Mouse (Mus musculus) forebrain, embryonic 11.5 days (tissue): Measurements from ENCODE around the gene Cipc. TPM values are rescaled to one million over a fixed set of nuclear protein-coding genes. Genes with fewer than 3 reads are reported as not detected.

Experiments
- ATAC-seq: fragments of 200-750 bp; cut with Nextera tagmentation; replicated peaks from 2 replicates; pipeline ENCODE4 v1.8.0; 2017; ENCODE audit warnings: moderate TSS enrichment; ENCODE audit not compliant: low FRiP score
- DNase-seq: peaks from one replicate; pipeline ENCODE4 v3.0.0-alpha.2; 2017; ENCODE audit warnings: low spot score
- H3K27ac ChIP-seq: fragments of 300-500 bp; sonication (generic); 2 replicates; pipeline ENCODE4 v1.5.1; 2014; ENCODE audit warnings: low read depth, low read length
- H3K27me3 ChIP-seq: fragments of 300-500 bp; sonication (generic); 2 replicates; pipeline ENCODE4 v1.6.1; 2014; ENCODE audit warnings: mild to moderate bottlenecking, low read length, mixed read lengths; ENCODE audit not compliant: control insufficient read depth, insufficient read depth
- H3K36me3 ChIP-seq: fragments of 300-500 bp; sonication (generic); 2 replicates; pipeline ENCODE4 v1.6.1; 2014; ENCODE audit warnings: mild to moderate bottlenecking, low read length, moderate library complexity, mixed read lengths; ENCODE audit not compliant: control insufficient read depth, insufficient read depth
- H3K4me1 ChIP-seq: fragments of 300-500 bp; sonication (generic); replicated peaks from 2 replicates; pipeline ENCODE4 v1.6.1; 2014; ENCODE audit warnings: low read length, mixed read lengths; ENCODE audit not compliant: control insufficient read depth, insufficient read depth
- H3K4me2 ChIP-seq: fragments of 300-500 bp; sonication (generic); 2 replicates; pipeline ENCODE4 v1.6.1; 2014; ENCODE audit warnings: low read depth, mild to moderate bottlenecking, low read length, moderate library complexity, mixed read lengths; ENCODE audit not compliant: severe bottlenecking
- H3K4me3 ChIP-seq: fragments of 300-500 bp; sonication (generic); 2 replicates; pipeline ENCODE4 v1.5.1; 2014; ENCODE audit warnings: low read depth, low read length
- H3K9ac ChIP-seq: fragments of 300-500 bp; sonication (generic); 2 replicates; pipeline ENCODE4 v1.6.1; 2014; ENCODE audit warnings: low read length
- H3K9me3 ChIP-seq: fragments of 300-500 bp; sonication (generic); 2 replicates; pipeline ENCODE4 v1.6.1; 2016; ENCODE audit warnings: low read length, mixed read lengths; ENCODE audit not compliant: control insufficient read depth
- WGBS: fragments of 180-500 bp; shearing (Covaris S2); extraction: QIAGEN DNeasy Blood & Tissue Kit; methylation state at CpG from one replicate; pipeline ENCODE4 v1.1.7; 2014; 5-methylcytosine and 5-hydroxymethylcytosine counted together
- polyA plus RNA-seq: library from polyadenylated mRNA; unstranded; fragments of >200 nt; fragmentation: Nextera tagmentation; extraction: Ambion mirVana; gene quantifications from 2 replicates; pipeline ENCODE4 v1.2.1, GENCODE M21; 2014

The Cipc gene
- polyA plus RNA-seq, 1 experiment from 2014 or later: 48.7 TPM

- no peak overlapping the region for H3K9ac ChIP-seq
- 84% methylated on average over 11 of the region's 11 CpGs for WGBS
- no peak for DNase-seq
These were observed 14.9 kb downstream of the Cipc start for GRCm38 (mm10) chr12:86961589-86962344.

DNA sequence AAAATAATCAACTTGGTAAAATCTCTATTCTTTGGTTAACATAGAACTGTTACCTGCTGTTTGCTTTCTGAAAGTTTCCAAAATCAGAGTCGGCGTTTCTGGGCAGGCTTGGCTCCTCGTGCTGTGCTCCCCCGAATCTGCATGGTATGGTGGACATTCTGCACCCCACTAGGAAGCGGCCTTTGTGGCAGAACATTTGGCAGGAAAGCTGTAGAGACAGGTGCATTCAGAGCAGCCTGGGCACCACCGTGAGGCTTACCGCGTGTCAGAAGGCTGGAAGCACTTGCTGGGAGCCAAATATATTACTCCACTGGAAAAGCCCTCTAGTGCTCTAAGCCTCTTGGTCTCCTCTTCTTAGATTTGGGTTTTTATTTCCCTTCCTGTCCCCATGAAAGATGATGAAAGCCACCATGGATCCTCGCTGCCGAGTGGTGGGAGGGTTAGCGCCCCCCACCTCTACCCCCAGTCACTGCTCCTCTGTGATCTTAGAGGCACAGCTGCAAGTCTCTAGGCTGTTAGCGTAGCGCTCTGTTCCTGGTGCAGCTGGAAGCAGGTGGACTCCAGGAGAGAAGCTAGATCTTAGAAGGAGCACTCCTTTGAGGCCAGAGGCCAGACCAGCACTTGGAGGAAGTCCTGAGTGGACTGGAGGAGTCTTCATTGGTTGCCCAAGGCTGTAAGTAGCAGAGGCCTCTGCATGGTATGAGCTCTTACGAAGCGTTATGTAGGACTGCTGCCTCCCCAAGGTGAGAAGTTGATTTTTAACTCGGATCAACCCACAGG lies 17.6 kb downstream of the Cipc start:
- ATAC-seq: no peak
- Histone ChIP-seq H3K27ac (no peak overlapping the region), H3K9me3 (no peaks in the 10 kb centered on the region), H3K9ac (no peak overlapping the region), H3K36me3 (peaks cover 6% of the 10 kb centered on the region; the same call in 1 of the 2 replicates), H3K4me2 (no peak overlapping the region), H3K4me3 (no peak overlapping the region), H3K27me3 (no peaks in the 10 kb centered on the region), H3K4me1 (no peaks in the 10 kb centered on the region)
- no peak for DNase-seq
- WGBS: 94% methylated on average over 16 of the region's 16 CpGs

More at GRCm38 (mm10) chr12:86961589-86962344, 14.9 kb downstream of the Cipc start:
- Histone ChIP-seq H3K27me3 (no peaks in the 10 kb centered on the region), H3K9me3 (no peaks in the 10 kb centered on the region), H3K27ac (no peak overlapping the region), H3K4me3 (no peak overlapping the region), H3K36me3 (peaks cover 9% of the 10 kb centered on the region; the same call in 1 of the 2 replicates), H3K4me2 (no peak overlapping the region), H3K4me1 (no peaks in the 10 kb centered on the region)
- ATAC-seq: no peak

DNA sequence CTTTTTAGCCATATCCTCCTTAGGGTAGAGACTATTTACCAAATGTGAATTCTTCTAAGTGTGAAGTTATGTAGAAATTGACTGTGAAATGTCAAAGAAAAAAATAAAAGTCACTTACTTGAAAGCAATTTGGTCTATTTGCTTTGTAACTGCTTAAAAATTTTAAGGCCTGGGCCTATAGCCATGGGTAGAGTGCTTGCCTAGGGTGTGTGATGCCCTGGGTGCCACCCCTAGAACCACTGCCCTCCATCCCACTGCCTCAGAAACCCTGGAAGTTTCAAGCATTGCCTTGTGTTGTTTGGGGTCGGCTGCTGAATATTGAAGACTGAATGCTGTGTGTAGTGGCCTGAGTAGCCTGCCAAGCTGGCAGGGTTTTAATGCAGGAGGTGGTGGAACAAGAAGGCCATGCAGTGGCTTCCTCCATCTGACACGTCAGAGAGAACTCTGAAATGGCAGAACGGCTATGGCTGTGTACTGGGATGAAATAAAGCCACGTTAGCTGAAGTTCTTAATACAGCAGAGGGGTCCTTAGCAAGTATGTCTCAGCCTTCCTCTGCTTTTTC lies 18.5 kb downstream of the Cipc start:
- WGBS: 90% methylated on average over 4 of the region's 4 CpGs
- Histone ChIP-seq H3K27ac (no peak overlapping the region), H3K27me3 (no peaks in the 10 kb centered on the region), H3K4me1 (no peaks in the 10 kb centered on the region), H3K9me3 (no peaks in the 10 kb centered on the region), H3K36me3 (peaks cover 1% of the 10 kb centered on the region; the same call in 1 of the 2 replicates), H3K4me2 (no peak overlapping the region), H3K9ac (no peak overlapping the region), H3K4me3 (no peak overlapping the region)
- no peak for DNase-seq
- no peak for ATAC-seq

DNA sequence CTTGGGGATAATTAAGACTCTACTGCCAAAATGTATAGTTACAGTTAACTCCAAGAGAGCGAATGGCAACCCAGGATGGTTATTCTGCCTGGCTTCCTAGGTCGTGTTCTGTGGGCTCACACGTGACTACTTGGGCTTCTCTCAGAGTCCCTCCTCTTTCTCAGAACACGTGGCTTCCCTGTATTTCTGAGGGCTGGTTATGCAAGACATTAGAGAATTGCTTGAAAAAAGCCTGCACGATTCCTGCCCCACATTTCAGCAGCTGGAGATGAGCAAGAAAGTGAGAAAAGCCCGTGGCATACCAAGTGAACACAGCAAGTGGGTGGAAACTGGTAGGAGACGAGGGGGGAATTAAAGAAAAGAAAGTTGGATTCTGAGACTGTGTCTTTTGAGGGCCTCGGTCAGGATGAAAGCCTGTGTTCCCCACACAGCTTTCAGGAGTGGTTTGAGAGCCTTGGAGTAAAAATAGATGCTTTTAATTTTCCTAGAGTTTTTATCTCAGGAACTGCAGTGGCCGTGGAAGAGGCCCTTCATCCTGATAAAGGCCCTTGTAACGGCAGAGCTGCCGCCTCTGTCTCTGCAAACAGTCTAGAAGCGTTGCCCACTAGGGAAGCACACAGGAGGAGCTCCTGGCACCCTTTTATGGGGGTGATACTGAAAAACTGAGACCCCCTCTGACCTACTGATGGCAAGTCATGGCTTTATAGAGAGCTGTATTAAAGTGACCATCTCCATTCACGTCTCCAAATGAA lies 21.8 kb downstream of the Cipc start:
- no peak overlapping the region for H3K9ac ChIP-seq
- WGBS: 75% methylated on average over 13 of the region's 13 CpGs
- no peaks in the 10 kb centered on the region for H3K36me3 ChIP-seq
- H3K27me3 ChIP-seq: no peaks in the 10 kb centered on the region
- H3K27ac ChIP-seq: no peak overlapping the region
- ATAC-seq (no peak), DNase-seq (no peak)
- H3K4me3 ChIP-seq: no peak overlapping the region
- H3K4me1 ChIP-seq: no peaks in the 10 kb centered on the region
- no peaks in the 10 kb centered on the region for H3K9me3 ChIP-seq
- H3K4me2 ChIP-seq: no peak overlapping the region

- no peak for ATAC-seq
- Histone ChIP-seq H3K36me3 (no peaks in the 10 kb centered on the region), H3K4me2 (no peak overlapping the region), H3K9ac (no peak overlapping the region), H3K4me3 (no peak overlapping the region), H3K27ac (no peak overlapping the region), H3K27me3 (no peaks in the 10 kb centered on the region), H3K9me3 (no peaks in the 10 kb centered on the region), H3K4me1 (peaks cover 3% of the 10 kb centered on the region)
- no peak for DNase-seq
- WGBS: 67% methylated on average over 3 of the region's 3 CpGs
These were observed 22.4 kb downstream of the Cipc start for GRCm38 (mm10) chr12:86969220-86969601.

DNA sequence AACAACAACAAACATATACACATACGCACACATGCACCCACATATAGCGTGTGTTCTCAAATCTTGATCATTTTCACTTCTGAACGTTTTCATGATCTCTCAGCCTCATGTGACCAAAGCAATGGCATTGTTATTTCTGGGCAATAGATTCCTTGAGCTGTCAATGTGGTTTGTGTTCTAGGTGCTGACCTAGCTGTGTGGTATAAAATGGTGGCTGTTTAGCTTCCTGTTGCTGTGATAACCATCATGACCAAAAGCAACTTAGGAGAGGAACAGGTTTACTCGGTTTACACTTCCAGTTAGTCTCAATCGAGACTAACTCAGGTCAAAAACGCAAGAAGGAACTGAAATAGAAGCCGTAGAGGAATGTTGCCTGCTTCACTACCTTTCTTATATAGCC lies 24.2 kb downstream of the Cipc start:
- DNase-seq (no peak), ATAC-seq (no peak)
- H3K4me2 ChIP-seq: no peak overlapping the region
- WGBS: 91% methylated on average over 7 of the region's 7 CpGs
- no peaks in the 10 kb centered on the region for H3K9me3 ChIP-seq
- no peaks in the 10 kb centered on the region for H3K36me3 ChIP-seq
- no peaks in the 10 kb centered on the region; the same call in 1 of the 2 replicates for H3K27me3 ChIP-seq
- H3K4me3 ChIP-seq: no peak overlapping the region
- peaks cover 14% of the 10 kb centered on the region for H3K4me1 ChIP-seq
- H3K9ac ChIP-seq: no peak overlapping the region
- no peak overlapping the region for H3K27ac ChIP-seq

DNA sequence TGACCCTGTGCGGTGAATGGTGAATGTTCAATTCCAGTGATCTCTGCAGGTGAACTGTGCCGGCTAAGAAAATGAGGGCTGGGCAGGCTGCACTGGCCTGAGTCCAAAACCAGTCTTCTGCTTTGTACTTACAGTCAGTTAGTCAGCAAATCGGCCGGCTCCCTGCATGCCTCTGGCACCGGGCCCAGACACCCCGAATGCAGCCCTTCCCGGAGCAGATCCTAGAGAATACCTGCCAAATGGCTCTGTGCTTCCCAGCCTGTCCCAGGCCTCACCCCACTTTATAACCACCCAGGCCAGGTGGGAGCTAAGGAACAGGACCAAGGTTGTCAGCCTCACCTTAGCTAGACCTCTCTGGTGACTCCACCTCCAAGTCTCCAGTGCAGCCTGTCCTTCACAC lies 26.4 kb downstream of the Cipc start:
- no peak overlapping the region for H3K9ac ChIP-seq
- ATAC-seq: no peak

GRCm38 (mm10) chr12:86973706-86974105 lies 26.9 kb downstream of the Cipc start:
- H3K27ac ChIP-seq: peak overlapping the region; percentile 39; the same call in 1 of the 2 replicates
- peaks cover 14% of the 10 kb centered on the region for H3K4me1 ChIP-seq
- peak overlapping the region; percentile 55 for H3K9ac ChIP-seq
- peak; percentile 58 for DNase-seq
- no peaks in the 10 kb centered on the region; the same call in 1 of the 2 replicates for H3K27me3 ChIP-seq
- 25% methylated on average over 8 of the region's 8 CpGs for WGBS
- H3K4me3 ChIP-seq: no peak overlapping the region
- H3K4me2 ChIP-seq: no peak overlapping the region
- no peaks in the 10 kb centered on the region for H3K36me3 ChIP-seq
- no peak for ATAC-seq
- H3K9me3 ChIP-seq: no peaks in the 10 kb centered on the region

More for the DNA sequence above, 26.4 kb downstream of the Cipc start:
- peak; percentile 70 for DNase-seq
- Histone ChIP-seq H3K4me2 (no peak overlapping the region), H3K4me1 (peaks cover 14% of the 10 kb centered on the region), H3K4me3 (no peak overlapping the region), H3K36me3 (no peaks in the 10 kb centered on the region), H3K27ac (no peak overlapping the region), H3K27me3 (no peaks in the 10 kb centered on the region; the same call in 1 of the 2 replicates), H3K9me3 (no peaks in the 10 kb centered on the region)
- 59% methylated on average over 7 of the region's 7 CpGs for WGBS
